Mouse (Mus musculus) heart, adult 18-20 months (tissue): ENCODE measurements at regions not wholly inside any gene's neighbourhood (a gene's known extent, or its start where the extent isn't known, plus 50 kb on each side); places are given as distances from the start of the nearest gene placed in this dataset.

Experiments used
- DNase-seq, 2 experiments: peaks; one replicate each; pipeline ENCODE4 v3.0.0; 2021 to 2022; ENCODE audit warnings: mixed read lengths in 1 of 2

DNA sequence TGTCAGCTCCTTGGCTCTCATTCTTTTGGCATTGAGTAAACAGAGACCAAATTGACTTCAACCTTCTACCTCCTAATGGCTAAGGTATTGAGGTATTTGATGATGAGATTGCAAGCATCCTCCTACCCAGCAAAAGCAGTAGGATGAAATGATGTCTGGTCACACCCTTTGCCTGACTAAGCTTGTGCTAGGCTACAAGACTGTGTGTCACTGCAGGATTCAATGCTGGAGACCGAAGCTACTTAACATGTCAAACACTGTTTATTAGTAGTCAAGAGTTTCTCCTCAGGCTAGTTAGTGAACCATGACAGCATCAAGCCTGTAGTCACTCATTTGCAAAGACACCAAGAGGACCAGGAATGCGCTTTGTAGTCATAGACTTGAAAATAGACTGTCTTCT lies 320.0 kb downstream of the Prr30 start:
- no peak for DNase-seq

DNA sequence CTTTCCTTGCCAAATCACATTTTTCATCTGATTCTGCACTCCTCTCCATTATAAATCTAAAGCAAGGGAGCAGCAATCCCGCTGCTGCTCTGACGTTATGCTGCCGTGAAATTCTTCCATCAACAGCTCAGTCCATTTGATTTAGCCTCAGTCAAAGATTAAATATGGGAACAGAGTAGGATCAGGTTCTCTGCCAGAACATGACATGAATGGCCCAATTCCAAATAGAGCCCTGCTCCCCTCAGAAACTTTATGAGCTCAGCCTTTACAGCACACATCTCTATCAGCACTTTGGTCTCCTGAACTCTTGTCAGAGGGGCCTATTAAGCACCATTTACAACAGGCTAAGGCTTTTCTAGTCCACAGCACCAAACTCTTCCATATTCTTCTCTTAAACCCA lies 332.3 kb downstream of the Prr30 start:
- DNase-seq: no peak

DNA sequence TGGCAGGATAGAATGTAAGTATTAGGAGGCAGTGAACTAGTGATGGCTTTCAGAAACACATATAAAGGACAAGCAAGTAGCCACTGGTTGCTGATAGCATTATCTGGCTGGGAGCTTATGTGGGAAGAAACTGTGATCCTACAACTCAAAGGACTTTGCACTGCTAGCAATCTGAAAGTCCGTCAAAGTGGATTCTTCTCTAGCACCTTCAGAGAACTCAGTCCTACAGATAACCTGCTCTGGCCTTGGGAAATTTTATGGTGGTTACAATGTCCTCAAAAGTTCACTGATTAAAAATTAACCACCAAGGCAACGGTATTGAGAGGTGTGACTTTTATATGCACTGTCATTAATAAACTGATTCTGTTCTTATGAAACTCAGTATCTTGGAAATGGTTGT lies 335.3 kb downstream of the Prr30 start:
- DNase-seq: no peak

DNA sequence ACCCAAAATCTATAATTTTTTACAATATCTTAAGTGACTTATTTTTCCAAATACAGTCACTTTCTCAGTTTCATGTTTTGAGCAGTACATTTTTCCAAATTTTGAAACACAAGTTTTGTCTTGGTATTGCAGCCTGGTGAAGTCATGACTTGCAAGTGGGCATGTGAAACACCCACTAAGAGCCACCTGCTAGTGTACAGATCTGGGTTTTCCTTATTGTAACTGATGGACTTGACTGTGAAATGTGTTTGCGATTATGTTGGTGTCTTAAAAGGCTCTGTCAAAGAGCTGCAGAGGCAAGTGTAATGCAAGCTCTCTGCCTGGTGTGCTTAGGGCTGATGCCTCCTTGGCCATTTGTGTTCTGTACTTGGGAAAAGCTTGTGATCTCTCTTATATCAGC lies 336.0 kb downstream of the Prr30 start:
- no peak for DNase-seq

DNA sequence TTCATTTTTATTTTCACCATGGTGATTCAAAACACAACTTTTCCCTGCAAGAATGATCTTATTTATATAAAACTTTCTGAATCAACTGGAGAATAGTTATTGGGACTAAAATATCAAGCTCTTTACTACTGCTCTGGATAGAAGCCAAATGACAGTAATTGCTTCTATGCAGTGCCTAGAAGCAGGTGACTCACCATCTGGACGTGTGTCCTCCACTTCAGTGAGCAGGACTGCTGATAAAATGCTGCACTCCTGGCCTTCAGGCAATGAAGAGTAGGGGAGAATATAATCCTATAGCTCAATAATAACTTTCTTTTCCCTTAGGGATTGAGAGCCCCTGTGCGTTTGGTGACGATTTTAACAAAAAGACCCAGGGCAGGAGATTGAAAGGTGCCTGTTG lies 357.3 kb downstream of the Prr30 start:
- no peak for DNase-seq
